7 mouse cellular contexts compared by ENCODE assay signal in genomic region chr1:171221281-171222193, GRCm38 (mm10). TPM values are rescaled to one million over a fixed set of nuclear protein-coding genes. Genes with fewer than 3 reads are reported as not detected.
DNase-seq lines count a peak whose midpoint lies in the region; ATAC-seq and TF ChIP-seq lines count a peak whose summit lies in the region.

No protein-coding gene starts in this region.

- H3K4me2 ChIP-seq in lung, embryonic 15.5 days = peak overlapping the region; percentile 84
- H3K4me2 ChIP-seq in embryonic facial prominence, embryonic 13.5 days = peak overlapping the region; percentile 89
- H3K4me2 ChIP-seq in intestine, embryonic 14.5 days (ENCODE audit: low read length) = peak overlapping the region; percentile 93

- H3K9me3 ChIP-seq in lung, embryonic 15.5 days = no peaks in the 10 kb centered on the region
- no peaks in the 10 kb centered on the region for H3K9me3 ChIP-seq in embryonic facial prominence, embryonic 13.5 days
- no peaks in the 10 kb centered on the region for H3K9me3 ChIP-seq in intestine, embryonic 14.5 days (ENCODE audit: control insufficient read depth, low read length)
- no peaks in the 10 kb centered on the region for H3K9me3 ChIP-seq in midbrain, embryonic 10.5 days (replicated peaks)

- no peak for DNase-seq in lung, postnatal 25 days (ENCODE audit: low spot score)
- peak; percentile 57 for DNase-seq in intestine, embryonic 14.5 days (ENCODE audit: low spot score)
- DNase-seq in midbrain, embryonic 10.5 days (ENCODE audit: low spot score) = peak; percentile 28

- no peak for TF ChIP-seq POLR2A in bone marrow, adult 2 months (IDR thresholded peaks at IDR 0.05; ENCODE audit: borderline replicate concordance, control insufficient read depth, low read depth, low read length)

- WGBS in lung, embryonic 15.5 days = 5% methylated on average over 22 of the region's 22 CpGs
- 8% methylated on average over 22 of the region's 22 CpGs for WGBS in bone marrow, adult 2 months
- WGBS in embryonic facial prominence, embryonic 13.5 days = 6% methylated on average over 22 of the region's 22 CpGs
- 7% methylated on average over 22 of the region's 22 CpGs for WGBS in intestine, embryonic 14.5 days
- 9% methylated on average over 22 of the region's 22 CpGs for WGBS in midbrain, embryonic 10.5 days

- H3K4me1 ChIP-seq in lung, embryonic 15.5 days = peaks cover 18% of the 10 kb centered on the region
- peaks cover 3% of the 10 kb centered on the region for H3K4me1 ChIP-seq in bone marrow, adult 2 months (ENCODE audit: control insufficient read depth, insufficient read depth, low read length)
- peaks cover 13% of the 10 kb centered on the region for H3K4me1 ChIP-seq in embryonic facial prominence, embryonic 13.5 days
- peaks cover 10% of the 10 kb centered on the region for H3K4me1 ChIP-seq in intestine, embryonic 14.5 days (replicated peaks; ENCODE audit: control insufficient read depth, insufficient read depth, low read length)
- peaks cover 21% of the 10 kb centered on the region for H3K4me1 ChIP-seq in midbrain, embryonic 10.5 days

- H3K36me3 ChIP-seq in lung, embryonic 15.5 days = peaks cover 10% of the 10 kb centered on the region
- H3K36me3 ChIP-seq in embryonic facial prominence, embryonic 13.5 days = peaks cover 23% of the 10 kb centered on the region
- H3K36me3 ChIP-seq in intestine, embryonic 14.5 days (ENCODE audit: control insufficient read depth, insufficient read depth, low read length) = peaks cover 17% of the 10 kb centered on the region
- H3K36me3 ChIP-seq in midbrain, embryonic 10.5 days = peaks cover 29% of the 10 kb centered on the region

- H3K4me3 ChIP-seq in lung, embryonic 15.5 days = peak overlapping the region; percentile 72
- H3K4me3 ChIP-seq in bone marrow, adult 2 months (replicated peaks; ENCODE audit: control insufficient read depth, low read depth, low read length) = peak overlapping the region; percentile 70
- H3K4me3 ChIP-seq in embryonic facial prominence, embryonic 13.5 days = peak overlapping the region; percentile 72
- peak overlapping the region; percentile 70 for H3K4me3 ChIP-seq in intestine, embryonic 14.5 days (ENCODE audit: low read depth, low read length)
- H3K4me3 ChIP-seq in midbrain, embryonic 10.5 days = peak overlapping the region; percentile 66

- H3K9ac ChIP-seq in lung, embryonic 15.5 days = peak overlapping the region; percentile 51
- peak overlapping the region; percentile 68 for H3K9ac ChIP-seq in embryonic facial prominence, embryonic 13.5 days
- H3K9ac ChIP-seq in intestine, embryonic 14.5 days (ENCODE audit: low read length) = peak overlapping the region; percentile 45

- no peak for TF ChIP-seq CTCF in bone marrow, adult 2 months (IDR thresholded peaks at IDR 0.05; ENCODE audit: control insufficient read depth, insufficient read depth, low read length)

- H3K27ac ChIP-seq in lung, embryonic 15.5 days = peak overlapping the region; percentile 34
- no peak overlapping the region for H3K27ac ChIP-seq in bone marrow, adult 2 months (ENCODE audit: control insufficient read depth, insufficient read depth, low read depth, low read length, poor library complexity)
- H3K27ac ChIP-seq in embryonic facial prominence, embryonic 13.5 days = no peak overlapping the region
- H3K27ac ChIP-seq in intestine, embryonic 14.5 days (ENCODE audit: low read depth) = no peak overlapping the region
- peak overlapping the region; percentile 85 for H3K27ac ChIP-seq in midbrain, embryonic 10.5 days (replicated peaks)

- peak; percentile 2; the same call in 1 of the 2 replicates for ATAC-seq in lung, embryonic 15.5 days (ENCODE audit: borderline replicate concordance, extremely low read depth, low FRiP score, low TSS enrichment)
- ATAC-seq in embryonic facial prominence, embryonic 13.5 days (ENCODE audit: insufficient number of reproducible peaks, insufficient read depth, low FRiP score, low TSS enrichment, low read depth) = no peak
- ATAC-seq in intestine, embryonic 14.5 days (replicated peaks; ENCODE audit: low FRiP score, low TSS enrichment, low read depth) = peak; percentile 6; the same call in 1 of the 2 replicates
- no peak for ATAC-seq in inflammation-experienced regulatory T-cells, adult 6 months

- H3K27me3 ChIP-seq in lung, embryonic 15.5 days = no peaks in the 10 kb centered on the region
- H3K27me3 ChIP-seq in embryonic facial prominence, embryonic 13.5 days = no peaks in the 10 kb centered on the region
- no peaks in the 10 kb centered on the region for H3K27me3 ChIP-seq in intestine, embryonic 14.5 days (replicated peaks; ENCODE audit: control insufficient read depth, insufficient read depth, low read length)
- no peaks in the 10 kb centered on the region for H3K27me3 ChIP-seq in midbrain, embryonic 10.5 days (ENCODE audit: low read depth, poor library complexity, severe bottlenecking)

RNA-seq across cellular contexts. Expression of gene Tomm40l, which starts 0.8 kb away (rescaled TPM):
- polyA plus RNA-seq in lung, embryonic 15.5 days (2015; fragmentation: Nextera tagmentation; extraction: Ambion mirVana) = 34.9 and 35.4 TPM in 2 replicates
- 10.8 and 20.1 TPM in 2 replicates for polyA plus RNA-seq in bone marrow, adult 2 months (2011; ENCODE audit: insufficient read depth, insufficient read length, low replicate concordance, missing spikeins)
- polyA plus RNA-seq in embryonic facial prominence, embryonic 13.5 days (2015; fragmentation: Nextera tagmentation; extraction: Ambion mirVana) = 30.2 and 30.9 TPM in 2 replicates
- polyA plus RNA-seq in intestine, embryonic 14.5 days (2014; fragmentation: Nextera tagmentation; extraction: Ambion mirVana) = 27.2 and 31.5 TPM in 2 replicates
- polyA plus RNA-seq in midbrain, embryonic 10.5 days (2016; fragmentation: Nextera tagmentation; extraction: Ambion mirVana) = 32.2 and 34.7 TPM in 2 replicates
- polyA plus RNA-seq in inflammation-experienced regulatory T-cells, adult 6 months (2017; shearing (Covaris generic)) = 10 to 100 TPM; 24.1 to 34.6 (median 28.7) TPM

RNA-seq across cellular contexts. Expression of gene Apoa2, which starts 3.3 kb away (rescaled TPM):
- 9.5 and 38.1 TPM in 2 replicates for polyA plus RNA-seq in lung, embryonic 15.5 days (2015; fragmentation: Nextera tagmentation; extraction: Ambion mirVana)
- 66.3 and 203 TPM in 2 replicates for polyA plus RNA-seq in bone marrow, adult 2 months (2011; ENCODE audit: insufficient read depth, insufficient read length, low replicate concordance, missing spikeins)
- polyA plus RNA-seq in embryonic facial prominence, embryonic 13.5 days (2015; fragmentation: Nextera tagmentation; extraction: Ambion mirVana) = 0.80 and 56.2 TPM in 2 replicates
- 2.5 and 5.2 TPM in 2 replicates for polyA plus RNA-seq in intestine, embryonic 14.5 days (2014; fragmentation: Nextera tagmentation; extraction: Ambion mirVana)
- polyA plus RNA-seq in midbrain, embryonic 10.5 days (2016; fragmentation: Nextera tagmentation; extraction: Ambion mirVana) = 4.1 and 4.4 TPM in 2 replicates
- not detected for polyA plus RNA-seq in inflammation-experienced regulatory T-cells, adult 6 months (2017; shearing (Covaris generic))

RNA-seq across cellular contexts. Expression of gene Nr1i3, which starts 7.8 kb away (rescaled TPM):
- 0.20 and 0.33 TPM in 2 replicates for polyA plus RNA-seq in lung, embryonic 15.5 days (2015; fragmentation: Nextera tagmentation; extraction: Ambion mirVana)
- polyA plus RNA-seq in bone marrow, adult 2 months (2011; ENCODE audit: insufficient read depth, insufficient read length, low replicate concordance, missing spikeins) = 0.80 and 1.0 TPM in 2 replicates
- 0.10 and 0.28 TPM in 2 replicates for polyA plus RNA-seq in embryonic facial prominence, embryonic 13.5 days (2015; fragmentation: Nextera tagmentation; extraction: Ambion mirVana)
- 0.55 and 1.7 TPM in 2 replicates for polyA plus RNA-seq in intestine, embryonic 14.5 days (2014; fragmentation: Nextera tagmentation; extraction: Ambion mirVana)
- 0.28 and 0.36 TPM in 2 replicates for polyA plus RNA-seq in midbrain, embryonic 10.5 days (2016; fragmentation: Nextera tagmentation; extraction: Ambion mirVana)
- polyA plus RNA-seq in inflammation-experienced regulatory T-cells, adult 6 months (2017; shearing (Covaris generic)) = under 1 TPM; 0.39 to 0.75 (median 0.75) TPM

RNA-seq across cellular contexts. Expression of gene Fcer1g, which starts 12.6 kb away (rescaled TPM):
- 46.3 and 46.7 TPM in 2 replicates for polyA plus RNA-seq in lung, embryonic 15.5 days (2015; fragmentation: Nextera tagmentation; extraction: Ambion mirVana)
- polyA plus RNA-seq in bone marrow, adult 2 months (2011; ENCODE audit: insufficient read depth, insufficient read length, low replicate concordance, missing spikeins) = 102 and 317 TPM in 2 replicates
- polyA plus RNA-seq in embryonic facial prominence, embryonic 13.5 days (2015; fragmentation: Nextera tagmentation; extraction: Ambion mirVana) = 40.7 and 41.9 TPM in 2 replicates
- polyA plus RNA-seq in intestine, embryonic 14.5 days (2014; fragmentation: Nextera tagmentation; extraction: Ambion mirVana) = 47.0 and 55.3 TPM in 2 replicates
- 12.7 and 21.1 TPM in 2 replicates for polyA plus RNA-seq in midbrain, embryonic 10.5 days (2016; fragmentation: Nextera tagmentation; extraction: Ambion mirVana)
- polyA plus RNA-seq in inflammation-experienced regulatory T-cells, adult 6 months (2017; shearing (Covaris generic)) = 10 to 100 TPM in 1 of 3 experiments, not detected in 2; 10.7 TPM

RNA-seq across cellular contexts. Expression of gene Pcp4l1, which starts 25.5 kb away (rescaled TPM):
- 5.0 and 5.9 TPM in 2 replicates for polyA plus RNA-seq in lung, embryonic 15.5 days (2015; fragmentation: Nextera tagmentation; extraction: Ambion mirVana)
- 4.3 and 5.1 TPM in 2 replicates for polyA plus RNA-seq in bone marrow, adult 2 months (2011; ENCODE audit: insufficient read depth, insufficient read length, low replicate concordance, missing spikeins)
- polyA plus RNA-seq in embryonic facial prominence, embryonic 13.5 days (2015; fragmentation: Nextera tagmentation; extraction: Ambion mirVana) = 20.6 and 25.2 TPM in 2 replicates
- polyA plus RNA-seq in intestine, embryonic 14.5 days (2014; fragmentation: Nextera tagmentation; extraction: Ambion mirVana) = 21.9 and 29.2 TPM in 2 replicates
- polyA plus RNA-seq in midbrain, embryonic 10.5 days (2016; fragmentation: Nextera tagmentation; extraction: Ambion mirVana) = 26.7 and 35.9 TPM in 2 replicates
- polyA plus RNA-seq in inflammation-experienced regulatory T-cells, adult 6 months (2017; shearing (Covaris generic)) = not detected

Comparison
In these comparisons a context has a peak if more than half of its experiments do, and no peak if none do; other contexts are left out.
1. ATAC-seq: peak in lung, embryonic 15.5 days (single experiment) and intestine, embryonic 14.5 days (single experiment); none in embryonic facial prominence, embryonic 13.5 days (single experiment) and inflammation-experienced regulatory T-cells, adult 6 months (single experiment).
2. H3K27ac ChIP-seq: peak in lung, embryonic 15.5 days (single experiment) and midbrain, embryonic 10.5 days (single experiment); none in bone marrow, adult 2 months (single experiment), embryonic facial prominence, embryonic 13.5 days (single experiment) and intestine, embryonic 14.5 days (single experiment).
3. Peak in every context shown above with its lines, with median percentiles within 50 percentile points of each other: H3K4me2 ChIP-seq, H3K4me3 ChIP-seq and H3K9ac ChIP-seq.